Mouse (Mus musculus) hindbrain, embryonic 14.5 days (tissue): Measurements from ENCODE around the gene Rtn4. TPM values are rescaled to one million over a fixed set of nuclear protein-coding genes. Genes with fewer than 3 reads are reported as not detected.
A peak's percentile ranks its signal among the peaks of the same experiment; 100 is the strongest.

ENCODE experiments used
- ATAC-seq: fragments of 200-750 bp; cut with Nextera tagmentation; 2 replicates; pipeline ENCODE4 v1.8.0; 2017; ENCODE audit warnings: moderate number of reproducible peaks, mild to moderate bottlenecking, moderate TSS enrichment, moderate library complexity; ENCODE audit not compliant: low FRiP score
- DNase-seq: peaks from one replicate; pipeline ENCODE4 v3.0.0-alpha.2; 2015; ENCODE audit warnings: low spot score
- H3K27ac ChIP-seq: fragments of 300-500 bp; sonication (generic); 2 replicates; pipeline ENCODE4 v1.5.1; 2014; ENCODE audit warnings: mild to moderate bottlenecking, moderate library complexity
- H3K27me3 ChIP-seq: fragments of 300-500 bp; sonication (generic); 2 replicates; pipeline ENCODE4 v1.6.1; 2014; ENCODE audit warnings: mild to moderate bottlenecking, low read length, mixed read lengths; ENCODE audit not compliant: control insufficient read depth, insufficient read depth
- H3K36me3 ChIP-seq: fragments of 300-500 bp; sonication (generic); replicated peaks from 2 replicates; pipeline ENCODE4 v1.6.1; 2014; ENCODE audit not compliant: control insufficient read depth, insufficient read depth
- H3K4me1 ChIP-seq: fragments of 300-500 bp; sonication (generic); replicated peaks from 2 replicates; pipeline ENCODE4 v1.6.1; 2014; ENCODE audit warnings: antibody characterized with exemption, low read length, mixed read lengths; ENCODE audit not compliant: control insufficient read depth, insufficient read depth
- H3K4me2 ChIP-seq: fragments of 300-500 bp; sonication (generic); replicated peaks from 2 replicates; pipeline ENCODE4 v1.6.1; 2014; ENCODE audit warnings: mild to moderate bottlenecking, moderate library complexity
- H3K4me3 ChIP-seq: fragments of 300-500 bp; sonication (generic); replicated peaks from 2 replicates; pipeline ENCODE4 v1.5.1; 2014; ENCODE audit warnings: mild to moderate bottlenecking, low read length
- H3K9ac ChIP-seq: fragments of 300-500 bp; sonication (generic); 2 replicates; pipeline ENCODE4 v1.6.1; 2014
- H3K9me3 ChIP-seq: fragments of 300-500 bp; sonication (generic); 2 replicates; pipeline ENCODE4 v1.6.1; 2016; ENCODE audit warnings: low read length; ENCODE audit not compliant: control insufficient read depth
- WGBS: fragments of 180-500 bp; shearing (Covaris S2); extraction: QIAGEN DNeasy Blood & Tissue Kit; methylation state at CpG from one replicate; pipeline ENCODE4 v1.1.7; 2014; 5-methylcytosine and 5-hydroxymethylcytosine counted together
- polyA plus RNA-seq: library from polyadenylated mRNA; unstranded; fragments of >200 nt; fragmentation: Nextera tagmentation; extraction: Ambion mirVana; gene quantifications from 2 replicates; pipeline ENCODE4 v1.2.1, GENCODE M21; 2014

Rtn4 gene
- polyA plus RNA-seq, 1 experiment from 2014 or later = 112 TPM

GRCm38 (mm10) chr11:29702721-29703120 is 10.0 kb downstream of the Rtn4 start:
- 68% methylated on average over 3 of the region's 3 CpGs for WGBS
- Histone ChIP-seq H3K4me3 (no peak overlapping the region), H3K27me3 (no peaks in the 10 kb centered on the region)

GRCm38 (mm10) chr11:29705263-29705662 is 12.5 kb downstream of the Rtn4 start:
- H3K36me3 ChIP-seq = peaks cover 35% of the 10 kb centered on the region
- no peak overlapping the region for H3K4me3 ChIP-seq
- no peak for DNase-seq
- H3K9me3 ChIP-seq = no peaks in the 10 kb centered on the region
- H3K27me3 ChIP-seq = no peaks in the 10 kb centered on the region
- H3K27ac ChIP-seq = no peak overlapping the region
- 0 out of 2 replicates have a peak, but pooled peaks cover 4% of the 10 kb centered on the region for H3K4me1 ChIP-seq
- no peak for ATAC-seq
- H3K9ac ChIP-seq = no peak overlapping the region
- no peak overlapping the region for H3K4me2 ChIP-seq

More at GRCm38 (mm10) chr11:29702721-29703120, 10.0 kb downstream of the Rtn4 start:
- DNase-seq (no peak), ATAC-seq (no peak)
- no peak overlapping the region for H3K4me2 ChIP-seq
- H3K4me1 ChIP-seq = 0 out of 2 replicates have a peak, but pooled peaks cover 4% of the 10 kb centered on the region
- H3K36me3 ChIP-seq = peaks cover 16% of the 10 kb centered on the region
- no peak overlapping the region for H3K27ac ChIP-seq
- H3K9ac ChIP-seq = no peak overlapping the region
- no peaks in the 10 kb centered on the region for H3K9me3 ChIP-seq

- no peak overlapping the region for H3K27ac ChIP-seq
- H3K9ac ChIP-seq = no peak overlapping the region
- DNase-seq (no peak), ATAC-seq (no peak)
- H3K4me2 ChIP-seq = no peak overlapping the region
- H3K27me3 ChIP-seq = no peaks in the 10 kb centered on the region
- H3K4me3 ChIP-seq = no peak overlapping the region
- H3K9me3 ChIP-seq = no peaks in the 10 kb centered on the region
- peaks cover 42% of the 10 kb centered on the region for H3K36me3 ChIP-seq
- 0 out of 2 replicates have a peak, but pooled peaks cover 4% of the 10 kb centered on the region for H3K4me1 ChIP-seq
- 94% methylated on average over 4 of the region's 4 CpGs for WGBS
Observed at GRCm38 (mm10) chr11:29706845-29707244, 14.1 kb downstream of the Rtn4 start.

GRCm38 (mm10) chr11:29709512-29709911 is 16.8 kb downstream of the Rtn4 start:
- no peaks in the 10 kb centered on the region for H3K27me3 ChIP-seq
- no peak overlapping the region for H3K4me3 ChIP-seq
- H3K9ac ChIP-seq = no peak overlapping the region
- H3K9me3 ChIP-seq = no peaks in the 10 kb centered on the region
- H3K27ac ChIP-seq = no peak overlapping the region
- ATAC-seq (no peak), DNase-seq (no peak)
- H3K4me2 ChIP-seq = no peak overlapping the region
- peaks cover 48% of the 10 kb centered on the region for H3K36me3 ChIP-seq
- H3K4me1 ChIP-seq = 0 out of 2 replicates have a peak, but pooled peaks cover 2% of the 10 kb centered on the region

GRCm38 (mm10) chr11:29714114-29714513 is 21.4 kb downstream of the Rtn4 start:
- Histone ChIP-seq H3K36me3 (peaks cover 18% of the 10 kb centered on the region), H3K4me1 (0 out of 2 replicates have a peak, but pooled peaks cover 7% of the 10 kb centered on the region), H3K9ac (no peak overlapping the region), H3K9me3 (no peaks in the 10 kb centered on the region), H3K27ac (no peak overlapping the region), H3K4me3 (no peak overlapping the region), H3K4me2 (no peak overlapping the region), H3K27me3 (no peaks in the 10 kb centered on the region)
- no peak for DNase-seq
- WGBS = 96% methylated on average over 7 of the region's 7 CpGs
- no peak for ATAC-seq

- no peak; the same call in 1 of the 2 replicates for ATAC-seq
- 0 out of 2 replicates have a peak, but pooled peaks cover 7% of the 10 kb centered on the region for H3K4me1 ChIP-seq
- H3K27me3 ChIP-seq = no peaks in the 10 kb centered on the region
- no peak overlapping the region for H3K4me3 ChIP-seq
- no peaks in the 10 kb centered on the region for H3K9me3 ChIP-seq
- 93% methylated on average over 2 of the region's 2 CpGs for WGBS
- peaks cover 15% of the 10 kb centered on the region for H3K36me3 ChIP-seq
- H3K9ac ChIP-seq = no peak overlapping the region
- DNase-seq = peak; percentile 60
- no peak overlapping the region for H3K4me2 ChIP-seq
- no peak overlapping the region for H3K27ac ChIP-seq
Observed at GRCm38 (mm10) chr11:29714789-29715188, 22.0 kb downstream of the Rtn4 start.

- peaks cover 10% of the 10 kb centered on the region for H3K36me3 ChIP-seq
- WGBS = 89% methylated on average over 3 of the region's 3 CpGs
- 0 out of 2 replicates have a peak, but pooled peaks cover 7% of the 10 kb centered on the region for H3K4me1 ChIP-seq
- DNase-seq (no peak), ATAC-seq (no peak)
- no peak overlapping the region for H3K9ac ChIP-seq
- H3K27ac ChIP-seq = no peak overlapping the region
- H3K4me2 ChIP-seq = no peak overlapping the region
- no peak overlapping the region for H3K4me3 ChIP-seq
- no peaks in the 10 kb centered on the region for H3K27me3 ChIP-seq
- no peaks in the 10 kb centered on the region for H3K9me3 ChIP-seq
Observed at GRCm38 (mm10) chr11:29715499-29715898, 22.8 kb downstream of the Rtn4 start.

- DNase-seq (no peak), ATAC-seq (no peak)
- no peak overlapping the region; the same call in 1 of the 2 replicates for H3K27ac ChIP-seq
- H3K27me3 ChIP-seq = no peaks in the 10 kb centered on the region
- no peak overlapping the region for H3K9ac ChIP-seq
- 0 out of 2 replicates have a peak, but pooled peaks cover 7% of the 10 kb centered on the region for H3K4me1 ChIP-seq
- no peaks in the 10 kb centered on the region for H3K9me3 ChIP-seq
- 70% methylated on average over 6 of the region's 6 CpGs for WGBS
- H3K4me2 ChIP-seq = no peak overlapping the region
- peaks cover 5% of the 10 kb centered on the region; the same call in 1 of the 2 replicates for H3K36me3 ChIP-seq
- H3K4me3 ChIP-seq = no peak overlapping the region
Observed at GRCm38 (mm10) chr11:29718541-29718940, 25.8 kb downstream of the Rtn4 start.

- H3K9me3 ChIP-seq = no peaks in the 10 kb centered on the region
- no peak overlapping the region for H3K4me3 ChIP-seq
- no peak overlapping the region for H3K27ac ChIP-seq
- H3K27me3 ChIP-seq = no peaks in the 10 kb centered on the region
- WGBS = 70% methylated on average over 1 of the region's 1 CpGs
- H3K4me2 ChIP-seq = no peak overlapping the region
- 0 out of 2 replicates have a peak, but pooled peaks cover 7% of the 10 kb centered on the region for H3K4me1 ChIP-seq
- no peak overlapping the region for H3K9ac ChIP-seq
- DNase-seq = no peak
- H3K36me3 ChIP-seq = no peaks in the 10 kb centered on the region
- ATAC-seq = no peak
Observed at GRCm38 (mm10) chr11:29719597-29719996, 26.9 kb downstream of the Rtn4 start.

- DNase-seq (no peak), ATAC-seq (no peak)
- H3K36me3 ChIP-seq = no peaks in the 10 kb centered on the region
- no peak overlapping the region for H3K4me3 ChIP-seq
- no peaks in the 10 kb centered on the region for H3K9me3 ChIP-seq
- H3K4me1 ChIP-seq = no peaks in the 10 kb centered on the region
- no peak overlapping the region for H3K27ac ChIP-seq
- 91% methylated on average over 2 of the region's 2 CpGs for WGBS
- no peaks in the 10 kb centered on the region for H3K27me3 ChIP-seq
- H3K4me2 ChIP-seq = no peak overlapping the region
- no peak overlapping the region for H3K9ac ChIP-seq
Observed at GRCm38 (mm10) chr11:29724213-29724612, 31.5 kb downstream of the Rtn4 start.
